8 mouse cellular contexts compared by ENCODE assay signal in genomic region chr17:5429090-5429771, GRCm38 (mm10). TPM values are rescaled to one million over a fixed set of nuclear protein-coding genes. Genes with fewer than 3 reads are reported as not detected.
DNase-seq lines count a peak whose midpoint lies in the region; ATAC-seq and TF ChIP-seq lines count a peak whose summit lies in the region.

No protein-coding gene starts in this region.

- DNase-seq in Patski (ENCODE audit: low read depth, low spot score) = peak; percentile 57
- peak; percentile 96 to 98 for DNase-seq in cerebellum, postnatal 10 days
- DNase-seq in frontal cortex, postnatal 10 days (ENCODE audit: low spot score in 2 of 2) = peak; percentile 74 to 90
- peak; percentile 92 to 97 for DNase-seq in layer of hippocampus, postnatal 14 days (ENCODE audit: low spot score in 2 of 2)
- DNase-seq in lung, postnatal 14 days = peak; percentile 96
- peak; percentile 89 for DNase-seq in retina, postnatal 7 days (ENCODE audit: low read depth, low spot score)
- DNase-seq in urinary bladder, adult 18-20 months (ENCODE audit: low spot score in 2 of 2) = peak; percentile 78 to 81

- H3K4me1 ChIP-seq in hindbrain, embryonic 13.5 days (replicated peaks) = peaks cover 10% of the 10 kb centered on the region; the same call in 1 of the 2 replicates

- 61% methylated on average over 10 of the region's 10 CpGs for WGBS in hindbrain, embryonic 13.5 days

- H3K4me3 ChIP-seq in hindbrain, embryonic 13.5 days = no peak overlapping the region

- no peaks in the 10 kb centered on the region for H3K27me3 ChIP-seq in Patski
- no peaks in the 10 kb centered on the region for H3K27me3 ChIP-seq in hindbrain, embryonic 13.5 days

- H3K9ac ChIP-seq in hindbrain, embryonic 13.5 days = no peak overlapping the region

- no peak overlapping the region for H3K4me2 ChIP-seq in hindbrain, embryonic 13.5 days

- H3K9me3 ChIP-seq in hindbrain, embryonic 13.5 days = no peaks in the 10 kb centered on the region

- peak; percentile 100 for TF ChIP-seq CTCF in Patski (IDR thresholded peaks at IDR 0.05)

- CTCF ChIA-PET in Patski (lab: Charles Lee) = interaction anchor here (0.9 to 2.1 kb wide), 21 partner anchors 10 to 368 kb away, joined by 3 to 32 read pairs (median 4); partner anchors contain the start of genes Ldhal6b, Tmem242 and Zdhhc14

- peak overlapping the region; percentile 83 for H3K27ac ChIP-seq in hindbrain, embryonic 13.5 days

- POLR2A ChIA-PET in Patski (lab: Charles Lee) = interaction anchor here (0.6 kb wide), 1 partner anchor 329 kb away, joined by 3 read pairs; no protein-coding TSS in a partner anchor

- peak; percentile 80 for ATAC-seq in Patski
- ATAC-seq in hindbrain, embryonic 13.5 days (ENCODE audit: low FRiP score) = peak; percentile 85

- in situ Hi-C loops in Patski (cut with MboI; ENCODE audit: low pct_unique_long_range_greater_than_20kb) = loop anchor here (25.0 kb wide), 1 partner anchor 583 kb away; no protein-coding TSS in a partner anchor

- H3K36me3 ChIP-seq in hindbrain, embryonic 13.5 days = peaks cover 20% of the 10 kb centered on the region

RNA-seq across cellular contexts. Expression of gene Ldhal6b, which starts 10.7 kb away (rescaled TPM):
- 0.19 TPM for polyA plus RNA-seq in Patski (2021)
- 0.18 TPM in 1 of 2 replicates, not detected in the other for polyA plus RNA-seq in hindbrain, embryonic 13.5 days (2015; fragmentation: Nextera tagmentation; extraction: Ambion mirVana)
- total RNA-seq in layer of hippocampus, postnatal 14 days (2021) = 1 to 10 TPM; 1.4 to 1.7 TPM

RNA-seq across cellular contexts. Expression of gene Tmem242, which starts 10.8 kb away (rescaled TPM):
- 105 TPM for polyA plus RNA-seq in Patski (2021)
- polyA plus RNA-seq in hindbrain, embryonic 13.5 days (2015; fragmentation: Nextera tagmentation; extraction: Ambion mirVana) = 104 and 106 TPM in 2 replicates
- total RNA-seq in layer of hippocampus, postnatal 14 days (2021) = 10 to 100 TPM; 83.6 to 89.6 TPM
